Mouse (Mus musculus) left cerebral cortex, postnatal 25 days (tissue): Measurements from ENCODE around the gene Tbc1d21. TPM values are rescaled to one million over a fixed set of nuclear protein-coding genes. Genes with fewer than 3 reads are reported as not detected.

Source experiments
- DNase-seq, 2 experiments: peaks; one replicate each; pipeline ENCODE4 v3.0.0; 2022; ENCODE audit warnings: low spot score in 2 of 2, mixed read lengths in 1 of 2
- intact Hi-C: fragments of 180-260 bp; cut with DNase I; formaldehyde crosslinking; loops from one replicate; pipeline ENCODE4 v1.15.1; 2025
- total RNA-seq, 2 experiments: library from RNA; stranded (reverse); gene quantifications; 2 replicates each; pipeline ENCODE4 v1.2.3; 2021

Gene Tbc1d21
- not detected for total RNA-seq

DNA sequence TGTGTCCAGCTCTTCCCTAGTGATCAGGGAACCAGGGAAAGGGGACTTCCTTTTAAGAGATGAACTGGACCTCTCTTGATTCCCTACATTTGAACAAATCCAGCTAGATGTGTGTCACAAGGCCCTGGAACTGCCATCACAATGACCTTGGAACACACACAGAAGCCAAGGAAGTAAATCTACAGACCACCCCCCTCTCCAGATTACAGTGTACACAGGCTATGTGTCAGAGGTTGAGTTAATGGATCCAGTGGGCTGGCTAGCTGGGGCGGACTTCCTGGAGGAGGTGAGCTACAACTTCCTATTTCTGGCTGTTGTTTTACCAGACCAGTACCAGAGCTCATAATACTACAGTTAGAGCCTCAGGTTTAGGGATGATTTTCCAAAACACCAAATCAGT is at the start of gene Tbc1d21:
Gene Tbc1d21 (minus strand): TSS at position 101 of the 400 bp plus-strand sequence.
- no peak for DNase-seq
- intact Hi-C loops: loop anchor here (5.0 kb wide), 2 partner anchors 67 to 117 kb away; partner anchors contain the start of gene Insyn1

DNA sequence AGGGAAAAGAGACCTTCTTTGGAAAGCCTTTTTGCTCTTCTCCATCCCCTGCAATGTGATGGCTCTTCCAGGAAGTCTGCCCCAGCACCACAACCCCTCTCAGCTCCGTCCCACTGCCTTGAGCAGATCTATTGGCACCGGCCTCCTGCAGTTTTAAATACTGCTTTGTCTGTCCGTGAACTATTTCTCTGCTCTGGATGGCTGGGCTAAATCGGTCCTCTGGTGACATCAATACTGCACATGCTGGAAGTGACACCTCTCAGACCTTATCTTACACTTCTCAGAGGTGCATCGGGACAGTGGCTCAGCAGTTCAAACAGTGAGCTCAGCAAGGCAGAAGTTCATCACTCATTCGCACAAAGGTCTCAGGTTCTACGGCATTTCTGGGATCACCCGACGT is 41.3 kb upstream of the Tbc1d21 start:
- intact Hi-C loops: no loop called here
- no peak for DNase-seq

DNA sequence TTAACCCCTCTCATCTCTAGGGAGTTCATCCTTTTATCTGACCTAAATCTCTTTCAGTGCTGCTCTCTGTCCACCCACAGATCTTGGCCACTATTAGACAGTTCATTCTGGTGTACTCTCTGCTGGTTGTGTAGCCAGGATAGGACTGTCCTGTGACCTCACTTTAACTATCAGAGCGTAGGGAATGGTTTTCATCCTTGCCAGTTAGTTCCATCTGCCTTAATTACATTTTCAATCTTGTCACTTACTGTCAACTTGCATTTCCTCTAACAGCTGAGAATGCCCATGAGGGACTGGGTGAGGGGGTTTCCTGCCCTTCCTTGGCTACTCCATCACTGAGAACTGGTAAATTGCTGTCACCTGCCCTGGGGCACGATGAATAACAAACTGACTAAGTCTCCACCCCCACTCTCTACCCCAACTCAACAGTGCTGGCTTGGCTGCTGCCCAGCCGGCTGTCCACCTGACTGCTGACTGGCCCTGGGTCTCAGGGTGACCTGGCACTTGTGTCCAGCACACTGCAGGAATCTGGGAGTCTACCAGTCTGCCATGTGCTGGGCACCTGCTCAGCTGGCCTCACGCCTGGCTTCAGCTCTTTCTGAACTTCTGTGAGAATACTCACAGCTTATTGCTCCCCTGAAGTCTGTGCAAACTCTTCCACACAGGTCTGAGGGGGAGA is 39.9 kb upstream of the Tbc1d21 start:
- intact Hi-C loops: no loop called here
- no peak for DNase-seq

DNA sequence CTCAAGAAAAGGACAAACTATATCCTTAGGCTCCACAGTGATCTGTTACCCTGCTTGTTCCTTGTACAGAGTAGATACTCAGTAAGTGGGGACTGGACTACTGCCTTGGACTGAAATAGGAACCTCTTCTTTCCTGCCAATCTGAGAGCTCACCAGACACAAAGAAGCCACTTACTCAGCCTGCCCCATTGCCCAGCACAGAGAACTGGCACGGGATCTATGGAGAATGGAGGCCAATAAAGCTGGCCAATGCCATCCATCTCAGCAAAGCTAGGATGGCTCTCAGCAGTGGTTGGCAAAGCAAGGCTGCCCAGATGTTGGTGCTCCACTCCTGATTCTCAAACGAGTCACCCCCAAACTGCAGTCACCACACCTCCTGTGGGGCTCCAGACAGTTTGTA is 39.0 kb upstream of the Tbc1d21 start:
- intact Hi-C loops: no loop called here
- peak; percentile 23 to 41 for DNase-seq

DNA sequence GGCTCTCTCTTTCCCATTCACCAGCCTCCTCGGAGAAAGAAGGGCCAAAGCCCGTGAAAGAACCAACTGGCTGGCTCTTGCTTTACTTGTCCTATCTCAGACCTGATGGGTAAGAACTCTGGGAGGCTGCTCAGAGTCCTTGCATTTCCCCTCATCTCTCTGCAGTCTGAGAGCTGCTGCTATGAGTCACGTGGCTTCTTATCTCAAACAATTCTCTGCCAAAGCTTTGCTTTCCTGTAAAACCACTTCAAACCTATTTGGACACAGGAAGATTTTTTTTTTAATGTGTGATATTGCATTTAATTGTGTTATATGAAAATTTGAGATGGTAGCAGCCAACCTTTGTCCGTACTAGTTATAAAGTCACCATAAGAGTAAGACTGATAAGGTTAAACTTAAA is 34.2 kb upstream of the Tbc1d21 start:
- intact Hi-C loops: no loop called here
- DNase-seq: no peak

DNA sequence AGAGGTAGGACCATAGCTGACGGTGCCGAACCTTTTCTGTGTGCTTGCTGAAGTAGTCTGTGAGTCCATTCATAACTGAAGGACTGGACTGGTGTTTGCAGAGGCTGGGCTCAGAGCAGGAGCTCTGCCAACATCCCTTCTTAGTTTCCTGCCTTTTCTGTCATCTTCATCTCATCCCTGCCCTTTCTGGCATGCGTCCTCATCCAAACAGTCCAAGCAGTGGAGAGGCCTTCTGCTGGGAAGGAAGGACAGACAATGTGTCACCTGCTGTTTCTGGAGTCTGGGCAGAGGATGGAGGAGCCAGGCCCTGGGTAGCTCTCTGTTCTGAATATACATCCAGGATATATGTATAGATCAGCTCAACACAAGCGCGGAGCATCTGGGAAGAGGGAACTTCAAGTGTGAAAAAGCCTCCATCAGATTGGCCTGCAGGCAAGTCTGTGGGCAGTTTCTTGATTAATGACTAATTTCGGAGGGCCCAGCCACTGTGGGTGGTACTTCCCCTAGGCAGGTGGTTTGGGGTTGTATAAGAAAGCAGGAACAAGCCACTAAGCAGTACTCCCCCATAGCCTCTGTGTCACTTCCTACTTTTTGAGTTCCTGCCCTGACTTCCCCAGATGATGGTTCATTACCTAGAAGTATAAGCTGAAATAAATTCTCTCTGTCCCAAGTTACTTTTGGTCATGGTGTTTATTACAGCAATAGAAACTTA is 31.3 kb upstream of the Tbc1d21 start:
- intact Hi-C loops: no loop called here

DNA sequence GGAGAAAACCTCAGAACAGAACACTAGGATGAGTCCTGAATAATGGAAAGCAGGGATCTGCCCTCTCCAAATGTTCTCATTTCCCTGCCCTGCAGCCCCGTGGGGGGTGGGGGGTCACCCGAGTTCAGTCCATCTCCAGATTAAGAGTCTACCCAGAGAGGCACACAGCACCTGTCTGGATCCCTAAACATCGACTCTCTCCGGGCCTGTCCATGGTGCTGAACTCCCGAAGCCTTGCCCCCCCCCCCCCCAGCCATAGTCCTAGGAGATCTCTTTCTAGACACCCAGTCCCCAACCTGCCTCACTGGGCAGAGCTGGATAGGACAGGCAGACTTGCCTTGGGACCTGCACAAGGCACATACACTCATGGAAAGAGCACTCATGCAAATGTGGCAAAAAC is 29.4 kb upstream of the Tbc1d21 start:
- intact Hi-C loops: no loop called here
- no peak for DNase-seq

More for the DNA sequence above, 31.3 kb upstream of the Tbc1d21 start:
- DNase-seq: no peak

DNA sequence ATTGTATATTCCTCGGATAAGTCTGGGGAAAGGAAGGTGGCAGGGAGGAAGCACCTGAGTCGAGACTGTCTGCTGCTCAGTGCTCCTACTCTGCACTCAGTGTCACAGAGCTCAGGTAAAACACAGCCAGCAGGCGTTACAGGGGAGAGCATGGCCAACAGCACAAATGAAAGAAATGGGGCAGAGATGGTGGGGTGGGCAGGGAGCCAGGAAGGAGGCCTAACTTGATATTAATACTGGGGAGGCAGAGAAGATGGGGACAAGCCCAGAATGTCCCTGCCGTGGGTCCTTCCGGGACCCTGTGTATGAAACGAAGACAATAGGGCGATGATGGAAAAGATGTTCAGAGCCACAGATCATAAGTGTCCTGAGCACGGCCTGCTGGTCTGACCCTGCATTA is 24.4 kb upstream of the Tbc1d21 start:
- no peak for DNase-seq
- intact Hi-C loops: no loop called here

DNA sequence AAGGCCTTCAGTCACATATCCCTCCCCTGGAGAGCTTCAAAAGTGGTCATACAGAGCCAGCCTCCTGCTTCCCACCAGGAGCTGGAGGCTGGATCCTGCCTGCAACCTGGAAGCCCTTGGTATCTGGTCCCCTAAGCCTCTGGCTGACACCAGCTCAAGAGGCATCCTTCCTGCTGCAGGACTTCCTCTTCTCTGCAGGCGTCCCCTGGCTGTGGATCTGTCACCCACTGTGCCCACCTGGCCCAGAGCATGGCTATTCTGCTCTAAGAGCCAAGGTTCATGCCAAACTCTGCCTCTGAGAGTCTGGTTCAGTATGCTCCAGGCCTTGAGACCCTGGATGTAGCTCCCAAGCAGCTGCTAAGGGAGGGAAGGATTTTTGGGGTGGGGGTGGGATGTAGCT is 23.6 kb upstream of the Tbc1d21 start:
- DNase-seq: no peak
- intact Hi-C loops: no loop called here

DNA sequence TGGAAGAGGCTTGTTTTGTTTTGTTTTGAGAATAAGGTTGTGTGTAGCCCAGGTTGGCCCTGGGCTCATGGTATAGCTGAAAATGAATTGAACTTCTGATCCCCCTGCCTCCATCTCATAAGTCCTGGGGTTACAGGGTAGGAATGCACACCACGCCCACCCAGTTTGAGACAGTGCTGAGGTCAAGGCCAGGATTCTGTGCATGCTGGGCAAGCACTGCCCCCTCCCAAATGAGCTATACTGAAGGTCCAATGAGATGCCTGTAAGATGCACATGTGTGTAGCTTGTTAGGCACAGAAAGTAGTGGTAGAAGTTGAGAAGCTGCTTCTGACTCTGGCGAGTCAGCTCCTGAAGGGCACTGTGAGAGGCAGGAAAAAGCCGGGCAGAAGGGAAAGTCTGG is 18.1 kb upstream of the Tbc1d21 start:
- intact Hi-C loops: no loop called here
- DNase-seq: no peak

DNA sequence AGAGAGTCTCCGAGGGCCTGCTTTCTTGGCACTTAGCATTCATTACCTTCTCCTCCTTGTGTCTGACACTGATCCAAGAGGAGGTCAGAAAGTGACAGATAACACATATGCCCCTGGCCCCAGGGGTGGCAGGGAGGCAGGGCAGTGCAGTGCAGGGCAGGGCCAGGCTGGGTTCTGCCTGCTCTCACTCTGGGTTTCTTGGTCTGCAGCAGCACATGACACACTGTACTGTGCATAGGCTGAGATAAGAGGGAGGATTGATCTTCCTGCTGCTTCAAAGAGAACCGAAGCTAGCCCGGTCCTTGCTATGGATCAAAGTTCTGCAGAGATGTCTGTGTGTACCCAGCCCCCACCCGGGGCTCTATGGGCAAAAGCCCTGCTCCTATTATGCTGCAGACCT is 8.6 kb upstream of the Tbc1d21 start:
- no peak for DNase-seq
- intact Hi-C loops: no loop called here

DNA sequence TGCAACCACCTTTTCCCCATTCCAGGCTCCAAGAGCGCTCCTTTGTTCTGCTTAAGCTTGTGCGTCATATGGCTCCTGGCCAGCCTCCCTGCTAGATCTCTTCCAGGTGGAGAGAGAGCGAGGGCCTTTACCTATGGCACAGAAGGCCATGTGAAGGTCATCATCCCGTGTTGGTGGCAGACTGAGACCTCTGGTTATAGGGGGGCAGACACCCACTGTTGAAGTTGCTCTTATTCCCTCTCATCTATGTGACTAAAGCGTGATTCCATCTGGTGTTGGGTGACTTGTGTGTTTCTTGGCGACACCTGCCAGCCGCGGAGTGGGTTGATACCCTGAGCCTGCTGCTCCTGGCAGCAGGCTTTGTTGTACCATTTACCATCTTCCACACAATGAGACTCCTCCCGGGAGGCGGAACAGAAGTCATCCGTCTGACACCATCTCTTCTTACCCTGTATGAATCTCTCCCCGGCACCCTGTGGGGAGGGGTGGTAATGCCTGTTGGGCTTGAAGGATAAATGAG is 3.7 kb upstream of the Tbc1d21 start:
- DNase-seq: peak; percentile 51 to 79
- intact Hi-C loops: loop anchor here (5.0 kb wide), 2 partner anchors 63 to 113 kb away; partner anchors contain the start of gene Insyn1

DNA sequence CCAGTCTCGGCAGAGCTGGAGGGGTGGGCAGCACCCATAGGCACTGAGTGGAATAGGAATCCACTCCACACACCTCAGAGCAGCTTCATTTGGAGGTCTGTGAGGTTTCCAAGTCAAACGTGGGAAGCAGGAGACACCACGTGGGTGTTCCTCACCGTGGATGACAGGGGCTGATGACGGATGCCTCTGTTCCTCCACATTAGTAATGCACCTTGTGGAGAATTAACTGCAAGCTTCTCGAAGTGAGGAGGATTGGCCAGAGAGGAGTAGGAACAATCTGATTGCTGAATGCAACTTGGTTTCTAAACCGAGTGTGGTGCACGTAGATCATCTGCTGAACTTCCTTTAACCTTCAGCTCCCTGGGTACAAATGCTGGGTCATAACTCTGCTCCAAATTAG is 1.7 kb upstream of the Tbc1d21 start:
- intact Hi-C loops: loop anchor here (5.0 kb wide), 2 partner anchors 65 to 115 kb away; partner anchors contain the start of gene Insyn1
- no peak for DNase-seq

DNA sequence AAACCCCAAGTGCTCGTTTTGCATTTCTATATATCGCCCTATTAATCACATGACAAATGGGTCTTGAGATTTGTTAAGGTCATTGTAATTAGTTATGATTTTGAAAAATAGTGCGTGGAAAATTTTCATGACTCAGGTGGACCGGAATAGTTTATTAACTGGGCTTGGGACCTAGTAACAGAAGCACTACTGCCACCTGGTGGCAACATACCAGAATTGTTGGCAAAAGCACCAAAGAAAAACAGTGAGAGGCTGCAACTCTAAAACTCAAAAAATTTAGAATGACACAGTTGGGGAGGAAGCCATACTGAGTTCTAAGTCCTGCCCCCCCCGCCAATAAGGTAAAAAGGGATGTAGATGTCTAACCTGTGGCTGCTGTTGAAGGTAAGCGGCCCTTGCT is 611 bp downstream of the Tbc1d21 start:
- DNase-seq: peak; percentile 30 to 31
- intact Hi-C loops: loop anchor here (1.0 to 5.0 kb wide), 3 partner anchors 39 to 118 kb away; partner anchors contain the start of gene Insyn1

DNA sequence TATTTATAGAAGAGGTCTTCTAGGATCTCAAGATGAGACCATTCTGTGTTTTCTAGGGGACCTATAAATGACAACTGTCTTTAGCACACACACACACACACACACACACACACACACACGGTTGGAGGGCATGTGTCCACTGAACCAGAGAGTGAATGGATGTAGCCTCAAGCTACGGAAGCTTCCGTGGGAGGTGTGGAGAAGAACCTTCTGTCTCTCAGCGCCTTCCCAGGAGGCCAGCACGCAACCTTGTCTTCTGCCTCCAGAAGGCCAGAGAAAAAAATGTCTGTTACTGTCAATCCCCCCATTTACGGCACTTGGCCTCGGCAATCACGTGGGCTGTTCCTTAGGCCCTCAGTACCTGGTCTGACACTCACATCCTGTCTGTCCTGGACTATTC is 5.9 kb downstream of the Tbc1d21 start:
- intact Hi-C loops: no loop called here
- peak; percentile 9 to 60 for DNase-seq

DNA sequence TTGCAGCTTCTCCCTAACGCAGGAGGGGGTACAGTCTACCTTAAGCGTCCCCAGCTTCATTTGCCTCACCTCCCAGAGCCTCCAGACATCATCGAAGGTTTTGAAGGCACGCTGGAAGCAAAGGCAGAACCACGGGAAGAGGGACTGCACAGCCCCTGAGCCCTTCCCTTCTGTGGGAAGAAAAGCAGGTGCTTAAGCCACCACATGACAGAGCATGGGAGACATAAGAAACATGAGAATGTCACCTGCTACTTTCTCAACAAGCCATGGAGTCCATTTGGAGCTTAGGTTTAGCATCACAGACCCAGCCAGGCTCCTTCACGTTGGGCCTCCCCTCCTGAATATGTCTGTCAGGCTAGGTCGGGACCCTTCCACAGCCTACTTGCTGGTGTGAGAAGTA is 8.3 kb downstream of the Tbc1d21 start:
- no peak for DNase-seq
- intact Hi-C loops: no loop called here

DNA sequence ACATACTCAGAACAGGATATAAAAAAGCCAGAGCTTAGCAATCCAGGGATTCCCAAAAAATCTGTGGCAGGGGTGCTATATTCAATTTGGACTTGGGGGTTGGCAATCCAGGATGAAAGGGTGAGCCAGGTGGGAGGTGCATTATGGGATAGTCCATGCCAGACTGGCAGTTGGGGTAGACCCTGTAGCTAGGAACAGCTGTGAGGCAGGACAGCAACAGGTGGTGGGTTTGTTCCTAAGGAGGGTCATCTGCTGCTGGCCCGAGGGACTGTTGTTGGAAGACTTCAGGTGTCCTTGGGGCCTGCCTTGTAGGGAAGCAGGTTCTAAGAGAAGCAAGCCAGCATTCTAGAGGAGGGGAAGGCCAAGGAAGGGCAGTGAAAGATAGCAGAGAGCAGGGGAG is 8.9 kb downstream of the Tbc1d21 start:
- no peak for DNase-seq
- intact Hi-C loops: no loop called here

DNA sequence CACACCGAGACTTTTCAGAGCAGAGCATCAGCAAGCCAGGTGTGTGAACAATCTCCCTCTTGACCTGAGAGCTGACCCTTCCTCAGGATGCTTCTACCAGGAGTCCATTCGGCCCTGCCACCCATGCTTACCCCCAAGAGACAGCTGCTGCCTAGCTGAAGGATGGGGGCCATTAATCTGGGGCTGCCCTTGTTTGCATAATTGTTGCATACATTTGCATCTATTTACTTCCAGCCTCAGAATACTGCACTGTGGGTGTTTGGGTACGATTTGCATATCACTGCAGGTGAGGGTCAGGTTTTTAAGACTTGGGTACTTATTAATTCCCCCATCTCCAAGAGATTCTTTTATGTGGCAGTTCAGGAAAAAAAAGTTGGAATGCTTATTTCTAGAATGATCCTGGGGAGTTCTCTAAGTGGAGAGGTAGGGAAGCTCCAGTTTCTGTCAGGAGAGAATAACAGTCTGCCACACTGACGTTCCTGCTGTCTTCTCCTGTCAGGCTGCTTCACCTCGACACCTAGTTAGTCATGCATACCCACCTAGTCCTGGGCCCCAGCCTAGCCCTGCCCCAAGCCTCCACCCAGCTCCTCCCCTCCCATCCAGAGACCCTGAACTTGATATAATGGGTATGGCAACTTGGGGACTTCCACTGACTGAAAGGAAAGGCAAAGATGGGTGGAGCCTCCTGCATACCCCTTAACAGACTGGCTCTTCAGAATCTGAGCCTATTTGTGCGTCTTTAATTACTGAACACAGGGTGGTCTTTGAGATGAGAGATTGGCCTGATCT is 14.8 kb downstream of the Tbc1d21 start:
- intact Hi-C loops: no loop called here
- DNase-seq: no peak

DNA sequence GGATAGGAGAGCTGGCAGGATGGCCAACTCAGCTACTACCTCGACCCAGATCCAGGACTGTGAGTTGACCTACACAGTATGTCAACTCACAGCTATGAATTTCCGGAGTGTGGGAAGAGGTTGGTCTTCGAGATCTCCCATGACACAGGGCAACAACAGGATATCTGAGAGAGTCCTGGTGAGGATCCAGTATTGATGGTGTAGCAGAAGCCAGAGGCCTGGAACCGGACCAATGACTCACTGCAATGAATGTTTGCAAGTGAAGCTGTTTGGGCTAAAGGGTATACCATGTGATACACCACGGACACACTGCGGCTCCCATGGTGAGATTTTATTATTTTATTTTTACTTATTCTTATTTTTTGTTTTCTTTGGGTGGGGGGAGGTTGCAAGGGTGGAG is 15.6 kb downstream of the Tbc1d21 start:
- DNase-seq: no peak
- intact Hi-C loops: no loop called here

DNA sequence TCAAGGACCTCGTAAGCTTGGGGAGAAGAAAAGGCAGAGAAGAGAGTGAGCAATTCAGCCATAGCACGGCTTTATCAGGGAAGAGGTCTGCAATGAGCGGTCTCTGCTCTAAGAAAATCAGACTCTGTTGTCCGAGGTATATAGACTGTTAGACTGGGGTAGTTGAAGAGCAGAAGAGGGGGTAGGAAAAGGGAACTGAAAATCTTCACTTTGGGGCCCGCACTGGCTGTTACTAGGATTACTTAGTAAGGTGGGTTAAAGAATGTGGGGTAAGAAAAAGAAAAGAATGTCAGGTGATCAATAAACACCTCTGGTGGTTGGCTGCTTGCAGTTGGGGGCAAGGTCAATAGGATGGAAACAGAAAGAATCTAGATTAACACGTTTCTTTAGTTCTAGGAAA is 17.0 kb downstream of the Tbc1d21 start:
- intact Hi-C loops: no loop called here
- DNase-seq: no peak
